Mouse (Mus musculus) heart, postnatal 4 days (tissue): ENCODE results near the gene Chrna9. TPM values are rescaled to one million over a fixed set of nuclear protein-coding genes. Genes with fewer than 3 reads are reported as not detected.

Experiments
- DNase-seq: peaks from one replicate; pipeline ENCODE4 v3.0.0; 2021
- microRNA-seq, 2 experiments: library from miRNA; unstranded; fragments of <30 nt; microRNA quantifications; one replicate each; pipeline ENCODE4 v1.2.0; 2021 to 2022
- total RNA-seq, 2 experiments: library from RNA; stranded (reverse); gene quantifications; 2 replicates each; pipeline ENCODE4 v1.2.3; 2021

The Chrna9 gene
- total RNA-seq, 2 experiments from 2014 or later = 0.54 TPM; not detected in 1

GRCm38 (mm10) chr5:66015449-66015961 is 80.8 kb downstream of the Chrna9 start:
- DNase-seq = no peak

- DNase-seq = no peak
Observed at GRCm38 (mm10) chr5:66026796-66027195, 92.1 kb downstream of the Chrna9 start.

Small RNAs within 50 kb of the gene (microRNA-seq; reads per million reads assigned to microRNA genes)
- gene Gm25952 = 0 reads per million in 2 experiments

Other genes with a start within 250 kb of the Chrna9 start
- 10 to 100 TPM; 88.1 to 93.2 TPM for gene Pds5a, start 236.6 kb upstream of the Chrna9 start, total RNA-seq
- gene N4bp2, start 171.4 kb upstream of the Chrna9 start, total RNA-seq = 10 to 100 TPM; 33.7 to 36.6 TPM
- gene Rhoh, start 73.7 kb upstream of the Chrna9 start, total RNA-seq = under 1 TPM; 0.26 to 0.34 TPM
- gene 9130230L23Rik, start 69.4 kb downstream of the Chrna9 start, total RNA-seq = not detected
- 1 to 10 TPM; 1.8 to 2.9 TPM for gene Rbm47, start 238.2 kb downstream of the Chrna9 start, total RNA-seq